Mouse (Mus musculus) kidney, postnatal 0 days (tissue): ENCODE measurements at regions not wholly inside any gene's neighbourhood (a gene's known extent, or its start where the extent isn't known, plus 50 kb on each side); places are given as distances from the start of the nearest gene placed in this dataset.

Source experiments
- ATAC-seq: fragments of 200-750 bp; cut with Nextera tagmentation; replicated peaks from 2 replicates; pipeline ENCODE4 v1.8.0; 2017; ENCODE audit warnings: low read depth, moderate number of reproducible peaks, moderate TSS enrichment, moderate library complexity; ENCODE audit not compliant: low FRiP score
- DNase-seq: peaks from one replicate; pipeline ENCODE4 v3.0.0-alpha.2; 2016; ENCODE audit warnings: low spot score
- H3K27ac ChIP-seq: fragments of 300-500 bp; sonication (generic); 2 replicates; pipeline ENCODE4 v1.5.1; 2014; ENCODE audit warnings: mild to moderate bottlenecking
- H3K27me3 ChIP-seq: fragments of 300-500 bp; sonication (generic); 2 replicates; pipeline ENCODE4 v1.6.1; 2014; ENCODE audit warnings: low read length, mixed read lengths; ENCODE audit not compliant: insufficient read depth
- H3K36me3 ChIP-seq: fragments of 300-500 bp; sonication (generic); 2 replicates; pipeline ENCODE4 v1.6.1; 2014; ENCODE audit warnings: low read length, mixed read lengths; ENCODE audit not compliant: insufficient read depth
- H3K4me1 ChIP-seq: fragments of 300-500 bp; sonication (generic); replicated peaks from 2 replicates; pipeline ENCODE4 v1.6.1; 2014; ENCODE audit warnings: antibody characterized with exemption, low read length, mixed read lengths; ENCODE audit not compliant: insufficient read depth
- H3K4me2 ChIP-seq: fragments of 300-500 bp; sonication (generic); 2 replicates; pipeline ENCODE4 v1.6.1; 2014; ENCODE audit warnings: mild to moderate bottlenecking, low read length, moderate library complexity, mixed read lengths
- H3K4me3 ChIP-seq: fragments of 300-500 bp; sonication (generic); replicated peaks from 2 replicates; pipeline ENCODE4 v1.5.1; 2014; ENCODE audit warnings: low read depth, low read length
- H3K9ac ChIP-seq: fragments of 300-500 bp; sonication (generic); 2 replicates; pipeline ENCODE4 v1.6.1; 2014; ENCODE audit warnings: low read depth, low read length
- H3K9me3 ChIP-seq: fragments of 300-500 bp; sonication (generic); replicated peaks from 2 replicates; pipeline ENCODE4 v1.6.1; 2016; ENCODE audit warnings: low read length, inconsistent platforms, mixed read lengths
- CTCF ChIP-seq: IDR thresholded peaks from 2 replicates; pipeline ENCODE4 v1.5.1; 2016; ENCODE audit warnings: antibody characterized with exemption, low read depth, mild to moderate bottlenecking, moderate library complexity
- WGBS: fragments of 180-500 bp; shearing (Covaris S2); extraction: QIAGEN DNeasy Blood & Tissue Kit; methylation state at CpG from one replicate; pipeline ENCODE4 v1.1.7; 2014; 5-methylcytosine and 5-hydroxymethylcytosine counted together

DNA sequence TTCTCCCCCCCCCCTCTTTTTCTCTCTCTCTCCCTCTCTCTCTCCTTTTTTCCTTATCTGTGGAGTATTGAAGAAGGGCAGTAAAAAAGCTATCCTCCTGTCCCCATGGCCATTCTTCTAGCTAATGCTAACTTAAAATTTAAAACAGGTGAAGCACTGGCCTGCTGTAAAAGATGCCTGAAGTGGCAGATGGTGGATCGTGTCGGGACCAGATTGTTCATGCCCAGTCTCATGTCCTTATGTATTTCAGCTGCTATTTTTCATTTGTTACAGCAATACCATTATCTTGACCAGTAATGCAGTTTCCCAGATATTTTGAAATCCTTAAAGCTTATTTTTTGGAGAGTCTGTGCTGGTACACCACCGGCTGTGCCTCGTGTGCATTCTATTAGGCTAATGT, 196.3 kb downstream of the Etv1 start:
- H3K9me3 ChIP-seq = no peaks in the 10 kb centered on the region
- no peaks in the 10 kb centered on the region for H3K36me3 ChIP-seq
- no peak overlapping the region for H3K9ac ChIP-seq
- H3K4me2 ChIP-seq = no peak overlapping the region
- no peak for DNase-seq
- 84% methylated on average over 4 of the region's 4 CpGs for WGBS
- H3K27me3 ChIP-seq = no peaks in the 10 kb centered on the region
- no peak for ATAC-seq
- H3K4me3 ChIP-seq = no peak overlapping the region
- no peak for TF ChIP-seq CTCF
- H3K4me1 ChIP-seq = no peaks in the 10 kb centered on the region
- H3K27ac ChIP-seq = no peak overlapping the region

DNA sequence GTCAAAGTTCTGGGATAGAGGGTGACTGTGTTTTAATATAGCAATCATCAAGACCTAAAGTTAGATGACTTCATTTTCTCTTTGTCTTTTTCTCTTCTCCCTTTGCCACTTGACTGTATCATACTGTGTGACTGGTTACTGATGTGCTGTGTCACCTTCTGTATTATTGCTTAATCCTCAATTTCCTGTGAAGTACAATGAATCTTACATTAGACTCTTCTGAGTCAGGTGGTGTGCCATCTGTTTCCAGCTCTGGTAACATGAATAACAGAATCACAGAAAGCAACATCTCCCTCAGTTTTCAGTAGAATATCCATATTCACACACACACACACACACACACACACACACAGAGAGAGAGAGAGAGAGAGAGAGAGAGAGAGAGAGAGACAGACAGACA, 203.2 kb downstream of the Etv1 start:
- no peaks in the 10 kb centered on the region for H3K36me3 ChIP-seq
- no peaks in the 10 kb centered on the region for H3K27me3 ChIP-seq
- TF ChIP-seq CTCF = no peak
- H3K27ac ChIP-seq = no peak overlapping the region
- no peak overlapping the region for H3K4me2 ChIP-seq
- H3K9ac ChIP-seq = no peak overlapping the region
- no peaks in the 10 kb centered on the region for H3K4me1 ChIP-seq
- ATAC-seq (no peak), DNase-seq (no peak)
- no peak overlapping the region for H3K4me3 ChIP-seq
- H3K9me3 ChIP-seq = no peaks in the 10 kb centered on the region

DNA sequence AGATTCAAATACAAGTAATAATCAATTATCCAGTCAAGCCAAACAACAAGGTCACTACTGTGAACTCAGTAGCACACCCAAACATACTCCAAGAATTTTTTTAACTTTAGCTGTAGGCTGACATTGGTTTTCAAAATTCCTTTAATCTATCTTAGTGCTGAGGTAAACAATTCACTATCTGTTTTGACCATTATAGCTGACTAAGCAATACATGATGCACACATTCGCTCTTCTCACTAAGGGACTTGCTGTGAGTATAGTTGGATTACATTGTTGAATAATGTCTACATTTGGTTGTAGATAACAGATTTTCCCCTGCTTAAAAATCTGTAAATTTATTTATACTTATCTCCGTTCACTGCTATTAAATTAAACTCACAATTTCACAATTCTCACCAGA, 206.7 kb downstream of the Etv1 start:
- WGBS = 88% methylated on average over 2 of the region's 2 CpGs

DNA sequence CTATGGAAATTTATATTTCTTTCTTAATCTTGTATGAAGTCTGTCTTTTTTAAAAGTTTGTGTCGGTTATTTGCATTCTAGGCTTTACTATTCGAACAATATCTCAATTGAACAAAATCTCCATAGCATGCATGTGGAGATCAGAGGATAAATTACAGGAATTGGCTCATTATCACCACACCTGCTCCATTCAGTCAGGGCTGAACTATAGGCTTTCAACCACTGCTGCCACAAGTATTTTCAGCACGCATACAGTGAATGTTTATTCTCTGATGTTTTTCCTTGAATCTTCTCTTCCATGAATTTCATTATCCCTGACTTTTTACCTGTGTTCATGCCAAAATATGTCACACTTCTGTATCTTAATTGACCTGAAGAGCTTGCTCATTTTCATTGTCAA, 207.2 kb downstream of the Etv1 start:
- DNase-seq = no peak
- Histone ChIP-seq H3K4me1 (no peaks in the 10 kb centered on the region), H3K4me2 (no peak overlapping the region), H3K9ac (no peak overlapping the region), H3K4me3 (no peak overlapping the region), H3K9me3 (no peaks in the 10 kb centered on the region), H3K27me3 (no peaks in the 10 kb centered on the region), H3K27ac (no peak overlapping the region), H3K36me3 (no peaks in the 10 kb centered on the region)
- TF ChIP-seq CTCF = no peak
- ATAC-seq = no peak
- 88% methylated on average over 3 of the region's 3 CpGs for WGBS

More for the DNA sequence above, 206.7 kb downstream of the Etv1 start:
- H3K9me3 ChIP-seq = no peaks in the 10 kb centered on the region
- H3K4me2 ChIP-seq = no peak overlapping the region
- no peak overlapping the region for H3K27ac ChIP-seq
- no peaks in the 10 kb centered on the region for H3K4me1 ChIP-seq
- H3K27me3 ChIP-seq = no peaks in the 10 kb centered on the region
- no peak overlapping the region for H3K9ac ChIP-seq
- DNase-seq = no peak
- no peaks in the 10 kb centered on the region for H3K36me3 ChIP-seq
- no peak for ATAC-seq
- no peak for TF ChIP-seq CTCF
- no peak overlapping the region for H3K4me3 ChIP-seq

DNA sequence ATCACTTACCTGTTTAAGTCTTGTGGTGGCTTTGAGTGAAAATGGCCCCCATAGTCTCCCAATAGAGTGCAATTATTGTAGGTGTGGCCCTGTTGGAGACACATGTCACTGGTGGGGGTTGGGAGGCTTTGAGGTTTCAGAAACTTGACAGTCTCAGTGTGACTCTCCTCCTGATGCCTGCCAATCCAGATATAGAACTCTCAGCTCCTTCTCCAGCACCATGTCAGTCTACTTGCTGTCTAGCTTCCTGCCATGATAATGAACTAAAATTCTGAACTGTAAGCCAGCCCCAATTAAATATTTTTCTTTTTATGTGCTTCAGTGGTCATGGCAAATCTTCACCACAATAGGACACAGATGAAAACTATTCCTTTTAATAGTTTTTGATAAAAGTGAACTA, 208.1 kb downstream of the Etv1 start:
- DNase-seq (no peak), ATAC-seq (no peak)
- H3K9me3 ChIP-seq = no peaks in the 10 kb centered on the region
- H3K36me3 ChIP-seq = no peaks in the 10 kb centered on the region
- no peak overlapping the region for H3K9ac ChIP-seq
- H3K4me2 ChIP-seq = no peak overlapping the region
- no peaks in the 10 kb centered on the region for H3K27me3 ChIP-seq
- no peak for TF ChIP-seq CTCF
- no peaks in the 10 kb centered on the region for H3K4me1 ChIP-seq
- no peak overlapping the region for H3K27ac ChIP-seq
- H3K4me3 ChIP-seq = no peak overlapping the region

DNA sequence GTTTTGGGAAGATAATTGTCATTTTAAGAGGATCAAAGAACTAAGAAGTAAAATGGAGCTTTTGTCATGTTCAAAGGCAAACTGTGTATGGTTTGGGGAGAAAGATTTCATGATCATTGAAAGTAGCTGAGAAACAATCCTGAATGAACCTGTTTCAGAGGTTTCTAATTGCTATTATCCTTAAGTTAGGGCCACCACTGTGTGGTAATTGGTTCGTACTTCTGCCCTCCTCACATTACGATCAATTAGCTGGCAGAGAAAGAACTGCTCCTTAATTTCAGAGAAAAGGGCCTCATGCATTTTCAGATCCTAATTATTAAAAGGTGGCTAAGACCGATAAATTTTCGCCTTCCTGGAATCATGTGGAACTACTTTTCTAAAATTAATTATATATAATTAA, 208.6 kb downstream of the Etv1 start:
- Histone ChIP-seq H3K36me3 (no peaks in the 10 kb centered on the region), H3K9ac (no peak overlapping the region), H3K27ac (no peak overlapping the region), H3K27me3 (no peaks in the 10 kb centered on the region), H3K4me2 (no peak overlapping the region), H3K4me3 (no peak overlapping the region), H3K9me3 (no peaks in the 10 kb centered on the region), H3K4me1 (no peaks in the 10 kb centered on the region)
- no peak for TF ChIP-seq CTCF
- ATAC-seq (no peak), DNase-seq (no peak)
- WGBS = 86% methylated on average over 4 of the region's 4 CpGs

DNA sequence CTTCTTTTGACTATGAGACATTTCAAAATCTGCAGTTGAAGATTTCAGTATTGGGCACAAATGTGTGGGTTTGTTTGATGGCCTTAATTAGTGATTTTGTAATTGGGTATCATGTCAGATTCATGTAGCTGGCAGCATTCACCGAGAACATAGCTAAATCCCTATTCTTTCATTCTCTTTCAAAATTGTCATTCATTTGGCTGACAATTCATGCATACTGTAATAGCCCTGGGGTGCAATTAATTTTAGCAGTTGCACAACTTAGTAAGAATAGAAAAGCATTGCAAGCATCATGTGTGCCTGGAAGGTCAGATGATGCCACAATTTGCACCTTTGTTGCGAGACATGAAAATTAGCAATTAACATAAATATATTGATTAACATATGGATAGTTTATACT, 248.0 kb downstream of the Etv1 start:
- Histone ChIP-seq H3K9ac (no peak overlapping the region), H3K9me3 (no peaks in the 10 kb centered on the region), H3K4me1 (no peaks in the 10 kb centered on the region), H3K27me3 (no peaks in the 10 kb centered on the region), H3K4me2 (no peak overlapping the region), H3K27ac (no peak overlapping the region), H3K36me3 (no peaks in the 10 kb centered on the region), H3K4me3 (no peak overlapping the region)
- 84% methylated on average over 2 of the region's 2 CpGs for WGBS
- TF ChIP-seq CTCF = no peak
- no peak for ATAC-seq
- DNase-seq = no peak
